Mouse (Mus musculus): ENCODE data around the gene Sik3. TPM values are rescaled to one million over a fixed set of nuclear protein-coding genes. Genes with fewer than 3 reads are reported as not detected.
"Not testable (repeated sequence)": the region's sequence is repeated elsewhere in the genome, so short reads cannot be mapped to it uniquely, and the experiment has no call there.

Sik3 gene
- polyA plus RNA-seq, 1 experiment = 30.4 TPM

DNA sequence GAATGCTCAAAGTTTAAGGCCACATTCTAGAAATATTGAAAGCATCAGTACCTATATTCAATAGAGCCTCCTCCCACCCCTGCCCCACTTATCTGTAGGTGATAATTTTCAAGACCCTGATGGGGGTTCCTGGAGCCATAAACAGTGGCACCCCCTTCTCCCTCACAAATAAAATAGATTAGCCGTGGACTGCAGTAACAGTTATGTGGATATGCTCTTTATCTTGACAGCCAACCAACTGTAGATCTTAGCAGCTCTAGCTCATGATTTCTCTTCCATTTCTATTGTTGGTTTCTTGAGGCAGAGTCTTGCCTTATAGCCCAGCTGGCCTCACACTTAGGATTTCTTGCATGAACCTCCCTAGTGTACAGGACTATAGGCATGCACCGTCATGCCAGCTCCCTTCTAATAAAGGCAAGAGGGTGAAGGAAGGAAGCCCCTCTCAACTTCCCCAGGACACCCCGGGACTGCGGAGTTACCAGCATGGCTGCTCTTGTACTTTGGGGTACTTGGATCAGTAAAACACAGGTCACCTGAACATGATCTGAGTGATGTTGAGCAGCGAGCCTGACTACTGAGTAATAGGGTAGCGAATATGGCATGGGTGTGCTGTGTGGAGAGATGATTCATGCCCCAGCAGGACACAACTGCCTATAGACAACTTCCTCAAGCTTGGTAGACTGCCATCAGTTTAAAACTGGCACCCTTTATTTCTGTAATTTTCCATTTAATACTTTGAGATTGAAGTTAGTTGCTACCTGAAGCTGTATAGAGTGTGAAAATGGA lies 108.0 kb downstream of the Sik3 start:
- Histone ChIP-seq H3K27ac (ENCODE audit: control insufficient read depth, insufficient read depth, low read depth, low read length) (no peak overlapping the region), H3K4me1 (ENCODE audit: control insufficient read depth, insufficient read depth, low read length) (peaks cover 5% of the 10 kb centered on the region), H3K36me3 (ENCODE audit: control insufficient read depth, insufficient read depth, low read length) (no peaks in the 10 kb centered on the region), H3K27me3 (ENCODE audit: control insufficient read depth, insufficient read depth, low read length) (no peaks in the 10 kb centered on the region), H3K4me3 (ENCODE audit: control insufficient read depth, low read depth, low read length) (no peak overlapping the region)
- TF ChIP-seq CTCF (IDR thresholded peaks at IDR 0.05; ENCODE audit: control insufficient read depth, insufficient read depth, insufficient replicate concordance, low read depth, low read length) = no peak
- TF ChIP-seq POLR2A (IDR thresholded peaks at IDR 0.05; ENCODE audit: control insufficient read depth, low read depth, low read length) = no peak

DNA sequence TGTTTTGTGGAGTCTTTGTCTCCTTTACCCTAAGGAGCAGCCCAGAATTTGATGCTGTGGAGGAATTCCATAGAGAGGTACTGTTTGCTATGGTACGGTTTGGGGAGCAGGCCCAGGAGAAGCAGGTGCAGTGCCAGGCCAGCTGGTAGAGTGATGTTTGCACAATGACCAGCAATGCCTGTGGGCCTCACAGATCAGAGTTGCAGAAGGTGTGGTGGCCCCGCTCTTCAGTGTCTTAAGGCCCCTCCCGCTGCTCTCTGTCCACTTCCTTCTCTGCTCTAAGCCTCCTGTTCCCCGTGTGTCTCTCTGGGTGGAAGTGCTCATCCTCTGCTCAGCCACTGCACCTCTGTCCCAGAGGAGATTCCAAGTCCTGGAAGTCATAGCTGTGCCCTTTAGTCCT lies 108.9 kb downstream of the Sik3 start:
- Histone ChIP-seq H3K27me3 (ENCODE audit: control insufficient read depth, insufficient read depth, low read length) (no peaks in the 10 kb centered on the region), H3K27ac (ENCODE audit: control insufficient read depth, insufficient read depth, low read depth, low read length) (no peak overlapping the region), H3K36me3 (ENCODE audit: control insufficient read depth, insufficient read depth, low read length) (no peaks in the 10 kb centered on the region), H3K4me1 (ENCODE audit: control insufficient read depth, insufficient read depth, low read length) (peaks cover 5% of the 10 kb centered on the region), H3K4me3 (ENCODE audit: control insufficient read depth, low read depth, low read length) (no peak overlapping the region)
- TF ChIP-seq POLR2A (IDR thresholded peaks at IDR 0.05; ENCODE audit: control insufficient read depth, low read depth, low read length) = no peak
- no peak for TF ChIP-seq CTCF (IDR thresholded peaks at IDR 0.05; ENCODE audit: control insufficient read depth, insufficient read depth, insufficient replicate concordance, low read depth, low read length)

DNA sequence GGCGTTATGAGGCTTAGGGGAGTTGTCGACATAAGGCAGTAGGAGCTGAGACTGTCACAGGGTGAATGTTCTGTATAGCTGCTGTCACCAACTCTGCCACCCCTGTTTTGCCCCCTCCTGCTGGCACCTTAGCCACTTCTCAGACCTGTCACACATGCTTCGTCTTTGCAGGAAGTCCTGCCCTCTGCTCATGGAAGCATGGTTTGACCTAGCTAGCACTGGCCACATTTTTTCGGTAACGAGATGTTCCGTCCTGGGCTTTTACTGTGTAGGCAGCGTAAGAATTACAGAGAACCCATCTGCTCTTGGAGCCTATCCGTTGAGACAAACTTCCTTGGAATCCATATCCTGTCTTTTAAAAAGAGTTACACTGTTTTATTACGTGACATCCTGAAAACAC lies 110.1 kb downstream of the Sik3 start:
- Histone ChIP-seq H3K4me3 (ENCODE audit: control insufficient read depth, low read depth, low read length) (no peak overlapping the region), H3K4me1 (ENCODE audit: control insufficient read depth, insufficient read depth, low read length) (peaks cover 5% of the 10 kb centered on the region), H3K27me3 (ENCODE audit: control insufficient read depth, insufficient read depth, low read length) (no peaks in the 10 kb centered on the region), H3K36me3 (ENCODE audit: control insufficient read depth, insufficient read depth, low read length) (no peaks in the 10 kb centered on the region), H3K27ac (ENCODE audit: control insufficient read depth, insufficient read depth, low read depth, low read length) (no peak overlapping the region)
- TF ChIP-seq CTCF (IDR thresholded peaks at IDR 0.05; ENCODE audit: control insufficient read depth, insufficient read depth, insufficient replicate concordance, low read depth, low read length) (no peak), POLR2A (IDR thresholded peaks at IDR 0.05; ENCODE audit: control insufficient read depth, low read depth, low read length) (no peak)

DNA sequence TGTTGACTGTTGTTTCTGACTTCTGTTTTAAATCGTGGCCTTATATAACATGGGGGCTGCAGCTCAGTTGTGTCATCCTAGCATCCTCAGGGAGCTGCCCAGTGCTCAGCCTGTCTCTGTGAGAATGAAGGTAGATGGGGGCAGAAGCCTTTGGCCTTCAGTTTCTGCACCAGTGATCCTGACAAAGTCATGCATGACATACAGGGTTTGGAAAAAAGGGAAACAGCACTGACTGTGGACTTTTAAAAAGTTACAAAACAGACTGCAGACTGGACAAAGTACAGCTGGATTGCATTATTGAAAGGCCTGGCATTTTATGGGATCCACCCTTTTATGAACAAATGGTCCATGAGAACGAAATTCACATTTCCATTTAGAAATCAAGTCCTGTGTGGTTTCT lies 113.7 kb downstream of the Sik3 start:
- Histone ChIP-seq H3K27me3 (ENCODE audit: control insufficient read depth, insufficient read depth, low read length) (no peaks in the 10 kb centered on the region), H3K4me1 (ENCODE audit: control insufficient read depth, insufficient read depth, low read length) (peaks cover 2% of the 10 kb centered on the region; the same call in 1 of the 2 replicates), H3K27ac (ENCODE audit: control insufficient read depth, insufficient read depth, low read depth, low read length) (no peak overlapping the region), H3K36me3 (ENCODE audit: control insufficient read depth, insufficient read depth, low read length) (no peaks in the 10 kb centered on the region; the same call in 1 of the 2 replicates), H3K4me3 (ENCODE audit: control insufficient read depth, low read depth, low read length) (no peak overlapping the region)
- TF ChIP-seq CTCF (IDR thresholded peaks at IDR 0.05; ENCODE audit: control insufficient read depth, insufficient read depth, insufficient replicate concordance, low read depth, low read length) (no peak), POLR2A (IDR thresholded peaks at IDR 0.05; ENCODE audit: control insufficient read depth, low read depth, low read length) (no peak)

DNA sequence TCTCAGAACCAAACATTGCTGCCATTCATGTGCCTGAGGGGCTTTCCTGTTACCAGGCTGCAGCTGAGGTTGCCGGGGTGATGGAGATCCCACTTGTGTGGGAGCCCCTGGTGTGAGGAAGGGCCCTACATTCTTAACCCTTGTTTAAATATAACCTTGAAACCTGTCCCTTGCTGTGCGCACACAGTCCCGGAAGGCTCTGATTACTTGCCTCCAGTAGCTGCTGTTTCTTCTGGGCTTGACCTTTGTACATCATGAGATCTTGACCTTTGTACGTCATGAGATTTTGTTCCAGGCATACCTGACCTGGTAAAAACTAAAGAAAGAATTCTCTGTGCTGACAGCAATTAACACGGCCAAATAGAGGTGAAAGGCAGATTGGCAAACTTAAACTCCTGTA lies 114.7 kb downstream of the Sik3 start:
- H3K4me1 ChIP-seq (ENCODE audit: control insufficient read depth, insufficient read depth, low read length) = peaks cover 2% of the 10 kb centered on the region; the same call in 1 of the 2 replicates
- H3K36me3 ChIP-seq (ENCODE audit: control insufficient read depth, insufficient read depth, low read length) = no peaks in the 10 kb centered on the region; the same call in 1 of the 2 replicates
- no peak overlapping the region for H3K27ac ChIP-seq (ENCODE audit: control insufficient read depth, insufficient read depth, low read depth, low read length)
- H3K27me3 ChIP-seq (ENCODE audit: control insufficient read depth, insufficient read depth, low read length) = no peaks in the 10 kb centered on the region
- H3K4me3 ChIP-seq (ENCODE audit: control insufficient read depth, low read depth, low read length) = no peak overlapping the region
- TF ChIP-seq POLR2A (IDR thresholded peaks at IDR 0.05; ENCODE audit: control insufficient read depth, low read depth, low read length) (no peak), CTCF (IDR thresholded peaks at IDR 0.05; ENCODE audit: control insufficient read depth, insufficient read depth, insufficient replicate concordance, low read depth, low read length) (no peak)

DNA sequence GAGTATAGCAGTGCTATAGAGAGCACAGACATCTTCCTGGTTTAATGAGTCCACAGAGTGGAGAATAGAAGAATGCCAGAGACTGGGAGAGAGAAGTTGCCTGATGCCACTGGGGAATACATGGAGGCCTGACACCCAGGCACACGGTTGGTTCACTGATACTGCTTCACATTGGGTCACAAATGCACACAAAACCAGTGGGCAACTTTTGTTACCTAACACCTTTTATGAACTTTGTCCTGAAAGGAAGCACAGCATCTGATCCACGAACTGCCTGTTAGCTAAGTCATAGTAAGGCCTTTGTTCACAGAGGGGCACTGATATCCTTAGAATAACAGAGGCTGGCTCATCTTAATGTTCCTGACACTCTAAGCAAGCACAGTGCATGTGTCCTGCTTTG lies 116.6 kb downstream of the Sik3 start:
- Histone ChIP-seq H3K36me3 (ENCODE audit: control insufficient read depth, insufficient read depth, low read length) (no peaks in the 10 kb centered on the region; the same call in 1 of the 2 replicates), H3K27me3 (ENCODE audit: control insufficient read depth, insufficient read depth, low read length) (no peaks in the 10 kb centered on the region), H3K4me1 (ENCODE audit: control insufficient read depth, insufficient read depth, low read length) (no peaks in the 10 kb centered on the region), H3K4me3 (ENCODE audit: control insufficient read depth, low read depth, low read length) (no peak overlapping the region), H3K27ac (ENCODE audit: control insufficient read depth, insufficient read depth, low read depth, low read length) (no peak overlapping the region)
- no peak for TF ChIP-seq POLR2A (IDR thresholded peaks at IDR 0.05; ENCODE audit: control insufficient read depth, low read depth, low read length)
- TF ChIP-seq CTCF (IDR thresholded peaks at IDR 0.05; ENCODE audit: control insufficient read depth, insufficient read depth, insufficient replicate concordance, low read depth, low read length) = no peak

DNA sequence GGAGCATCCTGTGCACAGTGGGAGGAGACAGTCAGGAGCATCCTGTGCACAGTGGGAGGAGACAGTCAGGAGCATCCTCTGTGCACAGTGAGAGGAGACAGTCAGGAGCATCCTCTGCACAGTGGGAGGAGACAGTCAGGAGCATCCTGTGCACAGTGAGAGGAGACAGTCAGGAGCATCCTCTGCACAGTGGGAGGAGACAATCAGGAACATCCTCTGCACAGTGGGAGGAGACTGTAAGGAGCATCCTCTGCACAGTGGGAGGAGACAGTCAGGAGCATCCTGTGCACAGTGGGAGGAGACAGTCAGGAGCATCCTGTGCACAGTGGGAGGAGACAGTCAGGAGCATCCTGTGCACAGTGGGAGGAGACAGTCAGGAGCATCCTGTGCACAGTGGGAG lies 120.2 kb downstream of the Sik3 start:
- H3K4me1 ChIP-seq (ENCODE audit: control insufficient read depth, insufficient read depth, low read length); H3K36me3 ChIP-seq (ENCODE audit: control insufficient read depth, insufficient read depth, low read length); H3K27me3 ChIP-seq (ENCODE audit: control insufficient read depth, insufficient read depth, low read length); H3K4me3 ChIP-seq (ENCODE audit: control insufficient read depth, low read depth, low read length); H3K27ac ChIP-seq (ENCODE audit: control insufficient read depth, insufficient read depth, low read depth, low read length): not testable (repeated sequence)
